Mouse (Mus musculus) colon, adult 2 months (tissue): ENCODE results near the gene Jun. TPM values are rescaled to one million over a fixed set of nuclear protein-coding genes. Genes with fewer than 3 reads are reported as not detected.

Experiments used
- polyA plus RNA-seq: library from polyadenylated mRNA; depleted of rRNA; stranded (reverse); fragments of >200 nt; gene quantifications from 2 replicates; pipeline ENCODE4 v1.2.3, GENCODE M21; 2012; rRNA removed

The Jun gene
- 115 and 137 TPM in 2 replicates for polyA plus RNA-seq

GRCm38 (mm10) chr4:95052025-95052899 is at the start of gene Jun:
Jun (minus strand) TSS chr4:95052222.

Other genes starting within 250 kb of the Jun start
- not detected in 2 replicates for gene Eqtn, start 123.4 kb downstream of the Jun start, polyA plus RNA-seq
- 1.8 and 2.0 TPM in 2 replicates for gene Mysm1, start 73.1 kb downstream of the Jun start, polyA plus RNA-seq